Comparison of ENCODE assay signal across 8 mouse cellular contexts in genomic region chr4:139925275-139926160, GRCm38 (mm10). TPM values are rescaled to one million over a fixed set of nuclear protein-coding genes. Genes with fewer than 3 reads are reported as not detected.
DNase-seq lines count a peak whose midpoint lies in the region; ATAC-seq and TF ChIP-seq lines count a peak whose summit lies in the region.

No protein-coding gene starts in this region.

- H3K9ac ChIP-seq in embryonic facial prominence, embryonic 15.5 days = 0 out of 2 replicates have a peak overlapping the region, but pooled peaks have one; percentile 9

- no peaks in the 10 kb centered on the region for H3K36me3 ChIP-seq in embryonic facial prominence, embryonic 15.5 days

- intact Hi-C loops in left cerebral cortex, adult 2 months (cut with DNase I) = loop anchor here (2.0 kb wide), 1 partner anchor 37 kb away; no protein-coding TSS in a partner anchor
- intact Hi-C loops in left cerebral cortex, postnatal 4 days (cut with DNase I) = no loop called here
- intact Hi-C loops in left cerebral cortex, postnatal 36 days (cut with DNase I) = loop anchor here (10.0 kb wide), 1 partner anchor 109 kb away; no protein-coding TSS in a partner anchor

- H3K9me3 ChIP-seq in embryonic facial prominence, embryonic 15.5 days (replicated peaks) = no peaks in the 10 kb centered on the region

- 15% methylated on average over 34 of the region's 34 CpGs for WGBS in embryonic facial prominence, embryonic 15.5 days

- H3K4me3 ChIP-seq in left cerebral cortex, adult 2 months = peak overlapping the region; percentile 22
- H3K4me3 ChIP-seq in embryonic facial prominence, embryonic 15.5 days (replicated peaks) = peak overlapping the region; percentile 29

- H3K27ac ChIP-seq in left cerebral cortex, adult 2 months = peak overlapping the region; percentile 86
- no peak overlapping the region for H3K27ac ChIP-seq in embryonic facial prominence, embryonic 15.5 days (replicated peaks)

- no peak for ATAC-seq in embryonic facial prominence, embryonic 15.5 days (ENCODE audit: insufficient number of reproducible peaks, low FRiP score, low TSS enrichment, low read depth)
- no peak for ATAC-seq in megakaryocyte progenitor cell, adult 5-6 weeks (replicated peaks; ENCODE audit: poor library complexity)

- DNase-seq in left cerebral cortex, adult 2 months (ENCODE audit: extremely low spot score in 1 of 2, low spot score in 2 of 2) = peak; percentile 36 to 47
- DNase-seq in left cerebral cortex, postnatal 4 days = no peak
- peak; percentile 34 to 55 for DNase-seq in left cerebral cortex, postnatal 36 days (ENCODE audit: low spot score in 2 of 2)
- DNase-seq in right cerebral cortex, postnatal 25 days = peak; percentile 43
- DNase-seq in adrenal gland, adult 18-20 months (ENCODE audit: low spot score in 2 of 2) = no peak
- no peak for DNase-seq in adrenal gland, adult 2 months

- peak overlapping the region; percentile 48 for H3K4me2 ChIP-seq in embryonic facial prominence, embryonic 15.5 days (replicated peaks)

- peak; percentile 46 for TF ChIP-seq CTCF in left cerebral cortex, adult 2 months (IDR thresholded peaks at IDR 0.05)

- H3K4me1 ChIP-seq in embryonic facial prominence, embryonic 15.5 days = peaks cover 22% of the 10 kb centered on the region

- H3K27me3 ChIP-seq in embryonic facial prominence, embryonic 15.5 days = peaks cover 35% of the 10 kb centered on the region

RNA-seq across cellular contexts. Expression of gene Klhdc7a, which starts 42.3 kb away (rescaled TPM):
- total RNA-seq in left cerebral cortex, adult 2 months (2021) = 1 to 10 TPM; 9.4 to 9.6 TPM
- 1 to 10 TPM; 1.0 to 1.2 TPM for total RNA-seq in left cerebral cortex, postnatal 4 days (2021)
- 0.53 and 0.60 TPM in 2 replicates for polyA plus RNA-seq in embryonic facial prominence, embryonic 15.5 days (2015; fragmentation: Nextera tagmentation; extraction: Ambion mirVana)
- 1 to 10 TPM; 8.1 to 9.8 TPM for total RNA-seq in left cerebral cortex, postnatal 36 days (2021)
- total RNA-seq in adrenal gland, adult 18-20 months (2021) = 10 to 100 TPM in 1 of 2 experiments, 1 to 10 TPM in 1; 7.7 to 27.3 TPM
- not detected in 2 replicates for total RNA-seq in megakaryocyte progenitor cell, adult 5-6 weeks (2015)
- total RNA-seq in megakaryocyte progenitor cell, adult 5-6 weeks (2017) = not detected in 2 replicates
- total RNA-seq in adrenal gland, adult 2 months (2021) = 10 to 100 TPM; 10.2 to 22.0 TPM
- polyA plus RNA-seq in adrenal gland, adult 2 months (2012; rRNA removed) = 15.2 and 25.1 TPM in 2 replicates

Comparison
In these comparisons a context has a peak if more than half of its experiments do, and no peak if none do; other contexts are left out.
1. DNase-seq: peak in left cerebral cortex, adult 2 months (2 of 2), left cerebral cortex, postnatal 36 days (2 of 2) and right cerebral cortex, postnatal 25 days (single experiment); none in left cerebral cortex, postnatal 4 days (single experiment), adrenal gland, adult 18-20 months (0 of 2) and adrenal gland, adult 2 months (single experiment).